Mouse (Mus musculus): ENCODE measurements around the gene Stox2. TPM values are rescaled to one million over a fixed set of nuclear protein-coding genes. Genes with fewer than 3 reads are reported as not detected.

Stox2 gene
- total RNA-seq, 2 experiments from 2014 or later, result 0.26 TPM; not detected in 1

- no peak for ATAC-seq (replicated peaks; ENCODE audit: low FRiP score, poor library complexity, severe bottlenecking)
These were observed 310.6 kb downstream of the Stox2 start for GRCm38 (mm10) chr8:47135586-47135985.

DNA sequence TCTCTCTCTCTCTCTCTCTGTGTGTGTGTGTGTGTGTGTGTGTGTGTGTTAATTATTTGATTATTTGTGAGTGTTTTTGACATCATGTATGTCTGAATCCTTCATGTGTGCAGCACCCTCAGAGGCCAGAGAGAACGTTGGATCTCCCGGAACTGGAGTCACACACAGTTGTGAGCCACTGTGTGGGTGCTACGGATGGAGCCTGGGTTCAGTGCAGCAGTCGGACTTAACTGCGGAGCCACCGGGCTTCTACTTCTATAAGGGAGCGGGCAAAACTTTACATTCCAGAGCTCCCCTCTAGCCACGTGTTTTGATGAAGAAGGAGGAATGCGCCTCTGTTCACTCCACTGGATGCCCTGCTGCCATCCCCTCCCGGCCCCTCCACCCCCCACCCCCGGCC lies 311.4 kb downstream of the Stox2 start:
- ATAC-seq (replicated peaks; ENCODE audit: low FRiP score, poor library complexity, severe bottlenecking), result no peak

- ATAC-seq (replicated peaks; ENCODE audit: low FRiP score, poor library complexity, severe bottlenecking), result no peak
These were observed 312.8 kb downstream of the Stox2 start for GRCm38 (mm10) chr8:47133381-47133780.

Other genes with a start within 250 kb of the Stox2 start
- gene Trappc11, start 87.1 kb upstream of the Stox2 start, total RNA-seq (2015; ENCODE audit: low replicate concordance), result 9.0 and 13.6 TPM in 2 replicates
- 12.7 and 17.0 TPM in 2 replicates for gene Trappc11, start 87.1 kb upstream of the Stox2 start, total RNA-seq (2017; ENCODE audit: low replicate concordance)
- gene Rwdd4a, start 87.3 kb upstream of the Stox2 start, total RNA-seq (2015; ENCODE audit: low replicate concordance), result 3.6 and 8.6 TPM in 2 replicates
- gene Rwdd4a, start 87.3 kb upstream of the Stox2 start, total RNA-seq (2017; ENCODE audit: low replicate concordance), result 6.6 and 9.2 TPM in 2 replicates
- 4.6 and 12.9 TPM in 2 replicates for gene Ing2, start 229.2 kb upstream of the Stox2 start, total RNA-seq (2015; ENCODE audit: low replicate concordance)
- 5.4 and 12.4 TPM in 2 replicates for gene Ing2, start 229.2 kb upstream of the Stox2 start, total RNA-seq (2017; ENCODE audit: low replicate concordance)

Data from erythroblast, adult 5-6 weeks (primary cell).